Mouse (Mus musculus) layer of hippocampus, adult 8-10 months (tissue): Measurements from ENCODE around the gene Macrod2. TPM values are rescaled to one million over a fixed set of nuclear protein-coding genes. Genes with fewer than 3 reads are reported as not detected.

Experiments used
- total RNA-seq, 4 experiments: library from RNA; stranded (reverse); gene quantifications; 2 replicates each; pipeline ENCODE4 v1.2.4; 2022

The Macrod2 gene
- total RNA-seq, 4 experiments from 2014 or later: 48.3 to 54.4 (median 52.3) TPM

Other genes with a start within 250 kb of the Macrod2 start
- not detected for gene Gm17374, start 243.3 kb upstream of the Macrod2 start, total RNA-seq
- 10 to 100 TPM; 19.1 to 21.6 (median 20.7) TPM for gene Esf1, start 224.7 kb upstream of the Macrod2 start, total RNA-seq
- gene Ndufaf5, start 224.7 kb upstream of the Macrod2 start, total RNA-seq: 10 to 100 TPM; 45.6 to 50.8 (median 49.4) TPM
- gene Sel1l2, start 5.6 kb upstream of the Macrod2 start, total RNA-seq: not detected